Mouse (Mus musculus): ENCODE measurements at regions not wholly inside any gene's neighbourhood (a gene's known extent, or its start where the extent isn't known, plus 50 kb on each side); places are given as distances from the start of the nearest gene placed in this dataset.

- TF ChIP-seq POLR2A (IDR thresholded peaks at IDR 0.05; ENCODE audit: low read depth, low read length) (no peak), CTCF (IDR thresholded peaks at IDR 0.05; ENCODE audit: extremely low read depth, insufficient read depth, insufficient read length, insufficient replicate concordance) (no peak)
- 75% methylated on average over 8 of the region's 8 CpGs for WGBS
- H3K27me3 ChIP-seq (ENCODE audit: control insufficient read depth, insufficient read depth, low read length) = no peaks in the 10 kb centered on the region
Measured at GRCm38 (mm10) chr19:60148313-60148965, 78.1 kb downstream of the Fam204a start.

GRCm38 (mm10) chr19:60146451-60147190 lies 79.9 kb downstream of the Fam204a start:
- Histone ChIP-seq H3K4me3 (ENCODE audit: extremely low read depth, insufficient read depth, insufficient read length) (no peak overlapping the region), H3K27ac (ENCODE audit: insufficient read depth, low read length) (no peak overlapping the region), H3K27me3 (ENCODE audit: control insufficient read depth, insufficient read depth, low read length) (no peaks in the 10 kb centered on the region), H3K4me1 (ENCODE audit: control insufficient read depth, insufficient read depth, insufficient read length) (no peaks in the 10 kb centered on the region), H3K36me3 (ENCODE audit: control insufficient read depth, insufficient read depth, low read length) (no peaks in the 10 kb centered on the region)
- TF ChIP-seq CTCF (IDR thresholded peaks at IDR 0.05; ENCODE audit: extremely low read depth, insufficient read depth, insufficient read length, insufficient replicate concordance) (no peak), POLR2A (IDR thresholded peaks at IDR 0.05; ENCODE audit: low read depth, low read length) (no peak)
- DNase-seq (ENCODE audit: low read depth in 1 of 2, low spot score in 2 of 2) = no peak
- WGBS = 75% methylated on average over 10 of the region's 10 CpGs

More at GRCm38 (mm10) chr19:60148313-60148965, 78.1 kb downstream of the Fam204a start:
- Histone ChIP-seq H3K27ac (ENCODE audit: insufficient read depth, low read length) (no peak overlapping the region), H3K4me1 (ENCODE audit: control insufficient read depth, insufficient read depth, insufficient read length) (no peaks in the 10 kb centered on the region), H3K36me3 (ENCODE audit: control insufficient read depth, insufficient read depth, low read length) (no peaks in the 10 kb centered on the region), H3K4me3 (ENCODE audit: extremely low read depth, insufficient read depth, insufficient read length) (no peak overlapping the region)
- DNase-seq (ENCODE audit: low read depth in 1 of 2, low spot score in 2 of 2) = no peak

- TF ChIP-seq POLR2A (IDR thresholded peaks at IDR 0.05; ENCODE audit: low read depth, low read length) (no peak), CTCF (IDR thresholded peaks at IDR 0.05; ENCODE audit: extremely low read depth, insufficient read depth, insufficient read length, insufficient replicate concordance) (no peak)
- no peak overlapping the region; the same call in 1 of the 2 replicates for H3K4me3 ChIP-seq (ENCODE audit: extremely low read depth, insufficient read depth, insufficient read length)
- H3K4me1 ChIP-seq (ENCODE audit: control insufficient read depth, insufficient read depth, insufficient read length) = no peaks in the 10 kb centered on the region
- 96% methylated on average over 5 of the region's 5 CpGs for WGBS
- no peaks in the 10 kb centered on the region for H3K27me3 ChIP-seq (ENCODE audit: control insufficient read depth, insufficient read depth, low read length)
- H3K27ac ChIP-seq (ENCODE audit: insufficient read depth, low read length) = no peak overlapping the region
- no peaks in the 10 kb centered on the region for H3K36me3 ChIP-seq (ENCODE audit: control insufficient read depth, insufficient read depth, low read length)
- DNase-seq (ENCODE audit: low read depth in 1 of 2, low spot score in 2 of 2) = no peak
Measured at GRCm38 (mm10) chr19:60145242-60145641, 81.3 kb downstream of the Fam204a start.

- Histone ChIP-seq H3K36me3 (ENCODE audit: control insufficient read depth, insufficient read depth, low read length) (no peaks in the 10 kb centered on the region), H3K27ac (ENCODE audit: insufficient read depth, low read length) (no peak overlapping the region), H3K4me1 (ENCODE audit: control insufficient read depth, insufficient read depth, insufficient read length) (no peaks in the 10 kb centered on the region), H3K4me3 (ENCODE audit: extremely low read depth, insufficient read depth, insufficient read length) (no peak overlapping the region), H3K27me3 (ENCODE audit: control insufficient read depth, insufficient read depth, low read length) (no peaks in the 10 kb centered on the region)
- WGBS = 4% methylated on average over 20 of the region's 20 CpGs
- peak; percentile 66 to 73 for DNase-seq (ENCODE audit: low read depth in 1 of 2, low spot score in 2 of 2)
- TF ChIP-seq POLR2A (IDR thresholded peaks at IDR 0.05; ENCODE audit: low read depth, low read length) (no peak), CTCF (IDR thresholded peaks at IDR 0.05; ENCODE audit: extremely low read depth, insufficient read depth, insufficient read length, insufficient replicate concordance) (peak; percentile 87; the same call in 1 of the 2 replicates)
Measured at GRCm38 (mm10) chr19:60144336-60144989, 82.0 kb downstream of the Fam204a start.

- TF ChIP-seq CTCF (IDR thresholded peaks at IDR 0.05; ENCODE audit: extremely low read depth, insufficient read depth, insufficient read length, insufficient replicate concordance) (no peak), POLR2A (IDR thresholded peaks at IDR 0.05; ENCODE audit: low read depth, low read length) (no peak)
- no peaks in the 10 kb centered on the region for H3K36me3 ChIP-seq (ENCODE audit: control insufficient read depth, insufficient read depth, low read length)
- H3K4me3 ChIP-seq (ENCODE audit: extremely low read depth, insufficient read depth, insufficient read length) = no peak overlapping the region
- no peak for DNase-seq (ENCODE audit: low read depth in 1 of 2, low spot score in 2 of 2)
- H3K27me3 ChIP-seq (ENCODE audit: control insufficient read depth, insufficient read depth, low read length) = no peaks in the 10 kb centered on the region
- WGBS = 77% methylated on average over 2 of the region's 2 CpGs
- H3K4me1 ChIP-seq (ENCODE audit: control insufficient read depth, insufficient read depth, insufficient read length) = no peaks in the 10 kb centered on the region
- no peak overlapping the region for H3K27ac ChIP-seq (ENCODE audit: insufficient read depth, low read length)
Measured at GRCm38 (mm10) chr19:60138881-60139280, 87.6 kb downstream of the Fam204a start.

GRCm38 (mm10) chr19:60136491-60136890 lies 90.0 kb downstream of the Fam204a start:
- no peaks in the 10 kb centered on the region for H3K36me3 ChIP-seq (ENCODE audit: control insufficient read depth, insufficient read depth, low read length)

More at GRCm38 (mm10) chr19:60136491-60136890, 90.0 kb downstream of the Fam204a start:
- no peaks in the 10 kb centered on the region for H3K4me1 ChIP-seq (ENCODE audit: control insufficient read depth, insufficient read depth, insufficient read length)
- no peaks in the 10 kb centered on the region for H3K27me3 ChIP-seq (ENCODE audit: control insufficient read depth, insufficient read depth, low read length)
- 88% methylated on average over 1 of the region's 1 CpGs for WGBS
- H3K4me3 ChIP-seq (ENCODE audit: extremely low read depth, insufficient read depth, insufficient read length) = no peak overlapping the region
- DNase-seq (ENCODE audit: low read depth in 1 of 2, low spot score in 2 of 2) = no peak
- no peak overlapping the region for H3K27ac ChIP-seq (ENCODE audit: insufficient read depth, low read length)
- TF ChIP-seq POLR2A (IDR thresholded peaks at IDR 0.05; ENCODE audit: low read depth, low read length) (no peak), CTCF (IDR thresholded peaks at IDR 0.05; ENCODE audit: extremely low read depth, insufficient read depth, insufficient read length, insufficient replicate concordance) (no peak)

Measured in spleen, adult 2 months (tissue).